Mouse (Mus musculus) ovary, postnatal 14 days (tissue): ENCODE measurements around the gene 1700028J19Rik.

Experiments used
- DNase-seq: peaks from one replicate; pipeline ENCODE4 v3.0.0; 2022; ENCODE audit warnings: low spot score

Gene 1700028J19Rik

DNA sequence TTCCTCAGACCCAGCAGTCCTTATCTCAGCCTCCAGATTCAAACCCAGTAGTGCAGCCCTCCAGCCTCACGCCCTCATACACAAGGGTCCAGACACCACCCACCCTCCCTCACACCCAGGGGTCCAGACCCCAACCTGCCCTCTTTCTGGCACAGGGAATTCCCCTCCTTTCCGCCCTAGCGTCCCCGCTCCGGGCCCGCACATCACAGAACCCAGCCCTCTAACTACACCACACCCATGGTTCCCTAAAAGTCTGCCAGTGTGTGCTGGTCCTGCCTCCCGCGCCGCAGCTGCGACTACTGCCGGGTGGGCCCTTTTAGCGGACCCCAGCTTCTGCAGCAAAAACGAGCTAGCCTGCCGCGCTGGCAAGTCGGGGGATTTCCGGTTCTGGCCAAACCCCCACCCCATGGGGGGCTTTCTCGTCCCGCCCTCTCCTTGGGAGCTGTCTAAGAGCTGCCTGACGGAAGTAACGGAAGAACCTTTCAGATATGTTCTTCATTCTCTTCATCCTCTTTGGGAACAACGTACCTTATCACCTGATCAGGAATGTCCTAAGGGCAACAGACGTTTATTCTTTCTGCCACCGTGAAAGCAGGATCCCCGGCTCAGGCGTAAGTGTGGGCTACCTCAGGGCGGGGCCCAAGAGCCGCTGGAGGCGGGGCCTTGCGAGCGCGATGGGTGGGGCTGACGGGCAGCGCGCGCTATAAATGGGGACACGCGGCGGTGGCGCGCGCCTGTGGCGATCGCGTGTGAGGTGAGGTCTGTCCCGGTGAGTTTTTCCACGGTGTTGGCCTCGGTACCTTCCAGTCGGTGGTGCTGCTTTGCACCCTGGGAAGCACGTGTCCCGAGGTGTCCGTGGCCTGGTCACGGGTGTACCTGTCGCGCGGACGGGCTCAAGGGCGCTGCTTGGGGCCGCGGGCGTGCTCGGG is at the start of gene 1700028J19Rik, which contains the start of gene 2410002F23Rik:
TSS of gene 1700028J19Rik (minus strand) at position 641 of the 929 bp plus-strand sequence.
TSS of gene 2410002F23Rik (plus strand) at position 668 of the 929 bp plus-strand sequence.
- peak; percentile 91 for DNase-seq

DNA sequence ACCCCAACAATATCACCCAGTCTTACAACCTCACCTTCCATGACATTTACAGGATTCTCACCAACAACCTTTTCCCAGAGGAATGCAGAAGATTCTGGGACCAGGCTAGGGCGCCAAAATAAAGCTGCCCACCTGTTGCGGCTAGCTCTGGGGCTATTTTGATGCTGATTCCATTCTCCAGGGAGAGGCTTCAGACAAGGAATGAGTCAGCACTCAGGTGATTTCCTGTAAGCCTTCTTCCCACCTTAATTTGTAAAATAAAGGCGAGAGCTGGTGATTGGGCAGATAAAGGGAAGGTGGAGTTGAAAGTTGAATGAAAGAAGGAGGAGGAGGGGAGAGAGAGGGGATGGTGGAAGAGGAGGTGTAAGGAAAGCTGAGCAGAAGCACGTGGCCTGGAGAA is 44.9 kb upstream of the 1700028J19Rik start:
- DNase-seq: no peak

DNA sequence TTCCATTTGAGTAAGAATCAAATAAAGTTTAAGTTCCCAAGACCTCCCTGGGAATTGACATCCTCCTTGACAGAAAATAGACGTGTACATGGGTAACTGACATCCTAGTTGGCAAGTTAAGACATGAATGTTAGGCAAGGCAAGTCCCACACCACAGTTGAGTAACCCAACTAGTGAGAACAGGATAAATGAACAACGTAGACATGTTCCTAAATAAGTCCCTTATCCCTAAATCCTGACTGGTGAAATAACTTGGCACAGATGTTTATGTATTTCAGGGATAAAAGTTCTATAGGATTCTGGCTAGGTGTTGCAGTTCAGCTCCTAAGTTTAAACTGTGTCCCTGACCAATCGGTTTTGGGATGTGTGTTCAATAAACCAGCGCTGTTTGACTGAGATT is 44.5 kb upstream of the 1700028J19Rik start:
- DNase-seq: no peak

DNA sequence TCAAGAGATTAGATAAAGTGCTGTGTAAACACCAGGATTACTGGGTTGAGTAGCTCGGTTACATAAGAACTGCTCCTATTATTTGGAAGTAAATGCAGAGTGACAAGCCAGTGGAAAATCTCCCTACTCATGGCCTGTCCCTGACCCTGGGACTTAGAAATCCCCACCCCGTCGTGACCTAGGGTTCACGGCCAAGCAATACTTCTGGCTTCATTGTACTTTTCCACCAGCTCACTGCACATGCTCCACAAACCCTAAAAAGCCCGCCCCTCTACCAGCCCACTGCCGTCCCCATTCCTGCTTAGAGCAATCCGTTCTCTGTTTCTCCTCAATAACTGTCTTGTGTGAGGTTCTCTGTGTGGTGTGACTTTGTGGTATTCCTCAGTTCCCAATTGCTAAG is 41.3 kb upstream of the 1700028J19Rik start:
- DNase-seq: no peak

DNA sequence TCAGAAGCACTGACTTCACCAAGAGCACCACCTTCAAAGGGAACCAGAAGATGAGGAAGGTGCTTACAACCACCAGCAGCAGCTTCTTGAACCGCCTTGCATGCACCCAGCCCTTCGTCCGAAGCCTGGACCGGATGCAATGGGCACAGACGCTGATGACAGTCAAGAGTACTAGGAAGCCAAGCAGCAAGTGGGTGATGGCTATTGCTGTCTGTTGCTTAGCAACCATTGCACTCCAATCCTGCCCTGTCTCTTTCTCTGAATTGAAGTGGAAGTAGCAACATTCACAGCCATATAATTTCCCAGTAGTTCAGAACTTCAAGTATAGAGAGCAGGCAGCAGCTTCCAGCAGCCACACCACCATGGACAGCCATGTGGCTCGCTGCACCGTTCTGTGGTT is 35.1 kb upstream of the 1700028J19Rik start:
- DNase-seq: no peak

DNA sequence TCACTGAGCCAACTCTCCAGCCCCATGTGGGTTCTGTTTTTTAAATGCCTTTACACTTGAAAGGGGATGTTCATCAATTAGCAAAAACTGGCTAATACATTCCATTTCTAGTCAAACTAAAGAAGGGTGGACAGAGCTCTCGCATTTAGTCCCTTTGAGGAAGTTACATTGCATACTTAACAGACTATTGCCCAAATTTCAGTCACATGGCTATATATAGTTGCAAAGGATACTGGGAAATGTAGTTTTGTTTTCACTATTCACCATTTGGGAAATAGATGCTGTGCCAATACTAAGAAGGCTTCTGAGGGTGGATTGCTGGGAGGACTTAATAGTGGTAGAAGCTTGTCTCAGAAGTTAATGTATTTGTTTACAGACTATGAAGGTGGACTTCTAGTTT is 34.5 kb upstream of the 1700028J19Rik start:
- no peak for DNase-seq

DNA sequence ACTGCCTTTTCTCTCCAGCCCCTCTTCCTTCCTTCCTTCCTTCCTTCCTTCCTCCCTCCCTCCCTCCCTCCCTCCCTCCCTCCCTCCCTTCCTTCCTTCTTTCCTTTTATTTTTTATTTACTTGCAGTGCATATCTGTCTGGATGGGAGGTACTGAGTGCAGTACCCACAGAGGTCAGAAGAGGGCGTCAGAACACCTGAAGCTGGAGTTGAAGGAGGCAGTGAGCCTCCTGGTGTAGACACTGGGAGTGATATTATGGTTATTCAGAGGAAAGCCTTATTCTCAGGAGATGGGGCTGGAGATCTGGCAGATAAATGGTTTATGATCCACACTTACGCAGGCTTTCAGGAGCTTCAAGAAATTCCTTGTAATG is 30.7 kb upstream of the 1700028J19Rik start:
- DNase-seq: no peak

DNA sequence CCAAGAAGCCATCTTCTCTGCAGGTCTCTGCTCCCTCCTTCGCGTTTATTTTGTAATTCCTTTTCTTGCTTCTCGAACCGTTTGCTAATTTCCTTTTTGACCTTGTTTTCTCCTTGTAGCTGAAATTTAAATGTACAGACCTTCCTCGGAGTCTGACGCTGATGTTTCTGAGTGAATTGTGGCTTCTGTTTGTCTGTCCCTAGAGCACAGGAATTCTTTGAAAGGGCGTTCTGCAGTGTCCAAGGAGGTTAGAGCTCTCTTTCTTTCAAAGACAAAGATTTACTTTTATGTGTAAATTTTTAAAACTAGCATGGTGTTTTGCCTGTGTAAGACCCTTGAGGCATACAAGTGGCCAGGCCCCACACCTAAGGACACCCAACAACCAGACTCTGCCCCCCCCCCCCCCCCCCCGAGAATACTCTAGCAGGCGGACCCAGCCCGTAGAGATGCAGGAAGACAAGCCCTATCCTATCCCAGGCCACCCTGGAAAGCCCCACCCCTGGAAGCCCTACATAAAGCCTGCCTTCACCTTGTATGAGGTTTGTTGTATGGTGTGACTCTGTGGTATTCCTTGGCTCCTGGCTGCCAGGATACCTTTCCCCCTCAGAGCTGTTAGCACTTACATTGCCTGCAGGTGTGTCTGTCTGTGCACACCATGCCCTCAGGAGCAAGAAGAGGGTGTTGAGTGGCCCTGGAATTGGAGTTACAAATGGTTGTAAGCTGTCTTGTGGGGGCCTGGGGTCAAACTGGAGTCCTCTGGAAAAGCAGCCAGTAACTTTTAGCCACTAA is 30.2 kb upstream of the 1700028J19Rik start:
- DNase-seq: no peak

DNA sequence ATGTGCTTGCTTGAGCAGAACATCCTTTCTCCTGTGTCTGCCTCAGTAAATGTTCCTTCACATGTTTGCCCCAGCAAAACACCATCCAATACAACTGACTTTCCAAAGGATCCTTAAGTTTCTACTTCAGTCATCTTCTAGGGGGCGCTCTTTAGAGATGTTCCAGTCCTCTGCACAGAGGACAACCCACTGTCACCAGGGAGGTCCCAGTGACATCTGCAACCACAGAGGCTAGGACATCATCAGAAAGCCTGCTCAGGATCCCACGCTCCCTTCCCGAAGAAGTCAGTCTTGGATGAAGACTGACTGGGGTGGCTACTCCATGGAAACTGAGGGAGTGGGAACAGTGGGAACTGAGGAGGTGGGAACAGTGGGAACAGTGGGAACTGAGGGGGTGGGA is 29.1 kb upstream of the 1700028J19Rik start:
- no peak for DNase-seq

DNA sequence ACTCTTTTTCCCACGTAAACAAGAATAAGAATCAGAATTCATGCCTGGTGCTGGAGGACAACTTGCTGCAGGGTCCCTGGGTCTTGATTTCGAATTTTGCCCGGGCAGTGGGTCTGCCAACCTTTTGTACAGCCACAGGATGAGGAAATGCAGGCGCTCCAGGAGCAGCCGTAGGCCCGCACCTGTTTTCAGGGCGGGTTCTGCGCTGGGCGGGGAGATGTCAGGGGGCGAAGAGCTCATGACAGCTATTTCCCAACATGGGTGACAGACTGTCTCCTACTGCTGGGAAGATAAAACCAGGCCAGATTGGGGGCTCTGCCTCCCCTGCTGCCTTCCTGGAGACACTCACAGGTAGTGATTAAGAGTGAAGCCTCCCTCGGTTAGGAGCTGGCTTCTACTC is 27.6 kb upstream of the 1700028J19Rik start:
- DNase-seq: no peak

DNA sequence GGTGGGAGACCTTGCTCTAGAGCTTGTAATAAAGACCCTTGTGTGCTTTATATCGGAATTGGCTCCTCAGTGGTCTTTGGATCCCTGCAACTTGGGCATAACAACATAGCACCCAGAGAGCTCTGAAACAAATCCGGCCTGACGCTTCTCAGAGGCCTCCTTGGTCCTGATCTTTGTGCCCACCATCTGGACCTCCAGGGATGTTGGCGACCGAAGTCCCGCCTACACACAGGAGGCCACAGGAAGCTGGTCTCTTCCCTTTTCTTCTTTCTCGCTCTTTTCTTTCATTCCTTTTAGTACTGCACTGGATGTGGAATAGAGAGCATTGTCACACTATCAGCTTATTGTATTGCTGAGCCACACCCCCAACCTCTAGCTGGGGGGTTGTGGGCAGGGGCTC is 27.0 kb upstream of the 1700028J19Rik start:
- DNase-seq: no peak

DNA sequence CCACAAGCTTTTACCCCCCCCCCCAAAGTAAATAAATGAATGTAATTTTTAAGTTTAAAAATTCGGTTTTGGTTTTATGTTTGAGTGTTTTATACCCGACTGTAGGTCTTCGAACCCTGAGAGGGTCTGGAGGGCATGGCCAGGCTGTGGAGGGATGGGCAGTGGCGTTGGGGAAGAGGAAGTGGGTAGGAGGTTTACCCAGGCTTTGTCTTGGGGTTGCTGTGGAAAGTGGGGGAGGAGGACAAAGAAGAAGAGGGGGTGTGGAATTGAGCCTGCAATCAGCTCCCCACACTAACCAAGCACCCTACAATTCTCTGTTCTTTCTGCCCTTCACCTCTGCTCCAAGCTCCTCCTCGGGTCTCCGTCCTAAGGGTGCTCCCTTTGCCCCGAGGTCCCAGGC is 26.1 kb upstream of the 1700028J19Rik start:
- DNase-seq: no peak

DNA sequence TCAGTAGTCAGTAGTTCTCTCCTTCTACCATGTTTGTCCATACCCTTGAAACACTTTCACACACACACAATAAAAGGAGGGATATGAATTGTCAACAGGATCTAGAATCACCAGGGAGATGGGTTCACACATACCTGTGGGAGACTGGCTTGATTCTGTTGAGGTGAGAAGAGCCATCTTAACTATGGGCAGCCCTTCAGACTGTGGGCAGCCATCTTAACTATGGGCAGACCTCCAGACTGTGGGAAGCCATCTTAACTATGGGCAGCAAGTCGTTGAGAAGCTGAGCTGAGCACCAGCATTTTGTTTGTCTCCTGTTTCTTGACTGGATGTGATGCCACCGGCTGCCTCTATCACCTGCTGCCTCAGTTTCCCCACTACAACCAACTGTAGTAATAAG is 24.8 kb upstream of the 1700028J19Rik start:
- no peak for DNase-seq

DNA sequence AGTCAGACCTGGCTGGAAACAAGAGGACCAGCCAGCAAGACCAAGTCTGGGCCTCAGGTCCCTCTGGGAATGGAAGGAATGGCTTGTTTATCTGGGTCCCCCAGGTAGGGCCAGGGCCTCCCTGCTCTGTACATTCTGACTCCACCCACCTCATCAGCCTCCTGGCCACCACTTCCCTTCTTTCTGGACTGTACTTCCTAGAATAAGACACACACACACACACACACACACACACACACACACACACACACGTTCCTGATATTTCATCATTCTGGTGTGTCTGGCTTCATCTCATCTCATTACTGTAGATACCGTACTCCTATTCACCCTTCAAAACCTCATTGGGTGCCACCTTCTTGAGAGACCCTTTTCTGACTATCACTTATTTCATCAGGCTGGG is 22.9 kb upstream of the 1700028J19Rik start:
- DNase-seq: no peak

DNA sequence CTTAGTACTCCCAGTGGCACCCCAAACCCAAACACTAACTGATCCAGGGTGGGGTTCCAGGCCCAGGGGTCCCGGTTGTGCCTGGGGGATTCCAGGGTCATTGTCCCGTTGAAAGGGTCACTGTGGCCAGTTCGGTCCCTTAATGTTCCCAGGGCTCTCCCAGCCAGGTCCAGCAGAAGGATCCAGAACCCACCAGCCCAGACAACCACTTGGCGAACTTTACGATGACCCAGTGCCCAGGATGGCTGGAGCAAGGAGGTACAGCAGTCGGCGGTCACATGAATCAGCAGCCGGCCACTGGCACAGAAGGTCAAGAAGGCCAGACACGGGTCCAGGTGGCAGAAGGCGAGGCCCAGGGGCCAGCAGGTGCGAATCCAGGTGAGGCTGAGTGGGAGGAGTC is 21.6 kb upstream of the 1700028J19Rik start:
- DNase-seq: no peak

DNA sequence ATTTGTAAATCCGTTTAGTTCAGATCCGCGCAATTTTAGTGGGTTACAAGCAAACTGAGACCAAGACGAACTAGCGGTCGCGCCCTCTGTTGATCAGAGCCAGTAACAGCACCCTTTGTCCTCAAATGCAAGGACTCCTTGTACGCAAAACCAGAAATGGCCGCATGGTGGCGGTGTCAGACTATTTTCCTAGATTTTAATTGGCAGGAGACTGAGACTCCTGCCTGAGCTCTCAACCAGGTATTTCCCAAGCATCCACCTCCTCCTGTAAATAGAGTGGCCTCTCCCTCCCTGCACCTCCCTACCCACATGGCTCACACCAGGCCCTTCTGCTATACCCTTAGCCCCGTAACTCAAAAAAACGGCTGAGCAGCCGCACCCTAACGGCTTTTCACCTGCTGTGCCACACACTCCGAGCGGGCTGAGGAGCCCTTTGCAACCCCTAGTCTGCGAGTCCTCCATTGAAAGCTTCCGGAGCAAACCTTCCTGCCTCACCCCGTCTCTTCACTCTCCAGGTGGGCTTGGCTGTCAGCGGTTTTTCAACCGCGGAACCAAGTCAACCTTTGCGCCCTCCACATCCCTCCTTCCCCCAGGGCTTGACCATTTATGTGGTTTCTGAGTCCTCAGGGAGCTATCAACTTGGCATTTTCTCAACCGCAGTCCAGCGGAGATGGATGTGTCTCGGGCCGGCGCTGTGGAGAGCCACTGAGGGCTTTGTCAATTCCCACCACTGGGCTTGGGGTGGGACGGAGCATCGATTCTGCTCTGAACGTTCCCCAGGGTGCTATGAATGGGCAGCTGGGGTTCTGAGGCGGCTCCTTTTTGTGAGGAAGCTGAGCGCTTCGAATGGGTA is 16.5 kb upstream of the 1700028J19Rik start:
- peak; percentile 96 for DNase-seq

DNA sequence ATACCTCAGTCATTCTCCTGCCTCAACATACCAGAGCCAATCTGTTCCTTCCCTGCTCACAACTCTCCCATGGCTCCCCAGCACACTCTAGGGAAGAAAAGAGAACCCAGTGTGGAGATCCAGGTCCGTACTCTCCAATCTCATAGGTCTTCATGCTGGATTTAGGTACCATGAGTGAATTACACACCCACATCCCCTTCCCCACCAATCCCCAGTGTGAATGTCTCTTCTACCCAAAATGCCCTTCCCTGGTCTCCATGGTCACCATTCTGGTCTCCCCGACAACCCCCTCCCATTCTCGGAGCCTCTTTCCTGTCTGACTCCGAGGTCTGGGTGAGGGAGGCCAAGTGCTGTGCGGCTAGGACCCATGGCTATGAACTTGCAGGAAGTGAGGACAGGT is 14.7 kb upstream of the 1700028J19Rik start, which contains the start of gene Gm15517:
TSS of gene Gm15517 (plus strand) at position 301 of the 400 bp plus-strand sequence.
- DNase-seq: no peak

DNA sequence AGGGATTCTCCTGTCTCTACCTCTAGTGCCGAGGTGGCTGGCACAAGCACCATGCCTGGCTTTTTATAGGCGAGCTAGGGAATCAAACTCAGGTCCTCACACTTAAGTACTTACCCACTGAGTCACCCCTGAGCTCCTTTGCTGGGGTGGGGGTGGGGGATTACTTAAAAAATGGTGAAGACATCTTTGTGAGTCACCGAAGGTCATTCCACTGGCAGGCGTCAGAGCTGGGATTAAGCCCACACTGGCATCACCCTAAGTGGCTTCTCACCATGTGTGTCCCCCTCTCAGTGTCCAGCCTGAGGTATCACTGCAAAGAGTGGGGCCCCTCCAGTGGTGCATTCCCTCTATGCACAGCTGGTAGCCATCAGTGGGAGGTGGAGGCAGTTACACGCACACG is 13.9 kb upstream of the 1700028J19Rik start:
- no peak for DNase-seq

DNA sequence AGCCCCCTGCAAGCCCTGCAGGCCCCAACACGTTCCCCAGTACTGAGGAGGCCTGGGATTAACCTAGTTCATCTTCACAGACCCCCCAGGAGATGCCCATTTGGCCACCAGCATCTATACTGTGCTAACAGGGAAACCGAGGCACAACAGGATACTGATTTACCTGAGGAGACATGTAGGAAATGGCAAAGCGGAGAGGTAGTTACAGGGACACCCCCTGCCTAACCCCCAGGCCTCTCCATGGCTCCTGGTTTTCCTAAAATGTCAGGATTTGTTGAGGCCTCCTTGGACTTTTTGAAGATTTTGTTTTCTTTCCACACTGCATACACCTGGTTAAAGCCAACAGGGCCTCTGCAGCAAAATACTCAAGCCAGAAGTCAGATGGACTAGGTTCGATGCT is 10.8 kb upstream of the 1700028J19Rik start, which contains the start of gene Acp4:
TSS of gene Acp4 (minus strand) at position 101 of the 400 bp plus-strand sequence.
- no peak for DNase-seq

DNA sequence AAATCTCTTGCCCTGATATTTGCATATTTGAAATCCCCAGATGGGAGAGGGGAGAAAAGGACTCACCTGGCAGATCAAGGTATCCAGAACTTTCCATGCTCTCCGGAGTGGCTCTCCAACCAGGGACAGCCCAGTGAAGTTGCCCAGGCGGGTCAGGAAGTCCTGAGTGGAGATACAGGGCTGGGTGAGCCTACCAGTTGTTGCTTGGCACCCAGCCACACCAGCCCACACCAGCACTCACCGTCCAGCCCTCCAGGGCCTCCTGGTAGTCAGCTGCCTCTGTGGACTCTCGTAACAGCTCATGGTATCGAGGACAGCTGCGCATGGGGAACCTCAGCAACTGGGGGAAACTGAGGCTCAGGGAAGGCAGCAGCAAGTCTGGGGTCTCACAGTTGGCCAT is 8.4 kb upstream of the 1700028J19Rik start:
- DNase-seq: no peak

DNA sequence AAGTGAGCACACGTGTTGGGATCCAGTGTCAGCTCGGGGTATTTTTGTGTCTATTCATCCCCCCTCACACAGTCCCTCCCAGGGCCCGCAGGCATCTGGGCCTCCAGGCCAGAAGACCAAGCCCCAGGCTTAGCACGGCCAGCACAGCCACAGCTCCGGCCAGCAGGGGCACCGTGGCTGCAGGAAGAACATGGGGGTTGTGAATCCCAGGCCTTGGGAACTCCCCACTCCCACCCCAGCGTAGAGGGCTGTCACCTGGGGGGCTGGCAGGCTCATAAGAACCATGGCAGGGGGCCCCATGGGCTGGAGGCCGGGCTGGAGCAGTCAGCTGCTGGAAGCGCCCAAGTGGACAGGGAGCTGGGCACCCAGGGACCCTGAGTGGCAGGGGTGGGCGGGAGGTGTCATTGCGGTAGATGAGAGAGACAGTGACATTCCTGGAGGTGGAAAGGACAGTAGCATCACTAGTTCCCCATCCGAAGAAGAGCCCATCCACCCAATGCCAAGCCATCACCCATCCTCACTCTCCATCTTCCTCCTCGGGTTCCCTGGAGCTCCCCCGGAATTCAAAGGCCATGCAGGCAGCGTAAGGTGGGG is 6.6 kb upstream of the 1700028J19Rik start:
- no peak for DNase-seq
